Mouse (Mus musculus) common myeloid progenitor, adult 5-6 weeks (primary cell): ENCODE data around the gene Lmntd2. TPM values are rescaled to one million over a fixed set of nuclear protein-coding genes. Genes with fewer than 3 reads are reported as not detected.

Experiments
- total RNA-seq: library from RNA; stranded (forward); fragments of 200-1000, 187-1606 nt; gene quantifications from 2 replicates; pipeline ENCODE4 v1.2.3, GENCODE M21; 2017

Gene Lmntd2
- total RNA-seq, 1 experiment from 2014 or later: 0.32 TPM

Other genes with a start within 250 kb of the Lmntd2 start
- 120 and 124 TPM in 2 replicates for gene Ifitm1, start 246.9 kb downstream of the Lmntd2 start, total RNA-seq
- 143 and 146 TPM in 2 replicates for gene Ifitm3, start 203.3 kb downstream of the Lmntd2 start, total RNA-seq
- 8.2 TPM in 1 of 2 replicates, not detected in the other for gene Ifitm6, start 196.2 kb downstream of the Lmntd2 start, total RNA-seq
- not detected in 2 replicates for gene Gm17387, start 184.9 kb downstream of the Lmntd2 start, total RNA-seq
- gene B4galnt4, start 153.0 kb downstream of the Lmntd2 start, total RNA-seq: 0.19 and 0.82 TPM in 2 replicates
- gene Pkp3, start 135.9 kb downstream of the Lmntd2 start, total RNA-seq: 0.19 and 3.4 TPM in 2 replicates
- 17.7 and 26.1 TPM in 2 replicates for gene Sigirr, start 113.5 kb downstream of the Lmntd2 start, total RNA-seq
- gene Ano9, start 96.3 kb downstream of the Lmntd2 start, total RNA-seq: not detected in 2 replicates
- 12.8 and 16.6 TPM in 2 replicates for gene Ptdss2, start 91.7 kb downstream of the Lmntd2 start, total RNA-seq
- gene Rnh1, start 41.2 kb downstream of the Lmntd2 start, total RNA-seq: 42.0 and 54.6 TPM in 2 replicates
- gene Hras, start 20.1 kb downstream of the Lmntd2 start, total RNA-seq: 23.5 and 36.8 TPM in 2 replicates
- 1.2 TPM in 2 replicates for gene Lrrc56, start 19.9 kb downstream of the Lmntd2 start, total RNA-seq
- 1.8 and 5.9 TPM in 2 replicates for gene Rassf7, start 1.8 kb upstream of the Lmntd2 start, total RNA-seq
- 64.1 and 114 TPM in 2 replicates for gene Phrf1, start 14.7 kb upstream of the Lmntd2 start, total RNA-seq
- gene Irf7, start 52.4 kb upstream of the Lmntd2 start, total RNA-seq: 3.4 and 24.7 TPM in 2 replicates
- gene Cdhr5, start 62.7 kb upstream of the Lmntd2 start, total RNA-seq: not detected in 2 replicates
- gene Sct, start 65.1 kb upstream of the Lmntd2 start, total RNA-seq: not detected in 2 replicates
- gene Drd4, start 77.9 kb upstream of the Lmntd2 start, total RNA-seq: not detected in 2 replicates
- gene Deaf1, start 113.6 kb upstream of the Lmntd2 start, total RNA-seq: 18.7 and 29.1 TPM in 2 replicates
- 7.4 and 9.0 TPM in 2 replicates for gene Tmem80, start 113.7 kb upstream of the Lmntd2 start, total RNA-seq
- 1.1 TPM in 1 of 2 replicates, not detected in the other for gene Eps8l2, start 124.8 kb upstream of the Lmntd2 start, total RNA-seq
- 295 and 302 TPM in 2 replicates for gene Taldo1, start 178.1 kb upstream of the Lmntd2 start, total RNA-seq
- 11.4 and 12.7 TPM in 2 replicates for gene Gatd1, start 200.1 kb upstream of the Lmntd2 start, total RNA-seq
- gene Cend1, start 215.4 kb upstream of the Lmntd2 start, total RNA-seq: not detected in 2 replicates
- 4.9 and 11.1 TPM in 2 replicates for gene Slc25a22, start 223.8 kb upstream of the Lmntd2 start, total RNA-seq
- gene Pidd1, start 229.9 kb upstream of the Lmntd2 start, total RNA-seq: 8.3 and 14.3 TPM in 2 replicates
- gene Rplp2, start 233.3 kb upstream of the Lmntd2 start, total RNA-seq: 2,332 and 2,799 TPM in 2 replicates
- 13.9 and 14.4 TPM in 2 replicates for gene Pnpla2, start 241.1 kb upstream of the Lmntd2 start, total RNA-seq
- 0.39 TPM in 1 of 2 replicates, not detected in the other for gene Cracr2b, start 247.0 kb upstream of the Lmntd2 start, total RNA-seq